Mouse (Mus musculus): ENCODE results near the gene Olfr103. TPM values are rescaled to one million over a fixed set of nuclear protein-coding genes. Genes with fewer than 3 reads are reported as not detected.

Olfr103 gene
- polyA plus RNA-seq (2015; fragmentation: Nextera tagmentation; extraction: Ambion mirVana), result not detected in 2 replicates

DNA sequence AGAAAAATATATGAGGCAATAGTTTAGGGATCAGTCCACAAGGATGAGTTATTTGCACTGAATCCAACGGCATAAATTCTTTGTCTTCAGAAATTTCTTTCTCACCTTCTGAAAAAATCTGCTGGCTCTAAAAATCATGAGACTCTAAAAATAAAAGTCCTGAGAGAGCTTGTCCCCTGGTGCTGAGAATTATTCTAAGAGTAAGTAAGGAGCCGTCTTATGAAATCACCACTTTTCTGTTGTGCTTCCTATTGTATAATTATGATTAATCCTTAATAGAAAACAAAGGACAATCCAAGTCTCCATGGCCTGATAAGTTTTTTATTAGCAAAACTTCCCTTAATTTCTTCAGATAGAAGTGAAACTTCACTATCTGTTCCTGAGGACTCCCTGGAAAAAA is at the start of gene Olfr103:
Olfr103 (minus strand) TSS at position 101 of the 400 bp plus-strand sequence.
- Histone ChIP-seq H3K36me3 (ENCODE audit: control insufficient read depth, insufficient read depth) (no peaks in the 10 kb centered on the region), H3K9ac (ENCODE audit: low read depth, low read length) (no peak within 1 kb of the TSS), H3K4me1 (ENCODE audit: control insufficient read depth, low read depth, low read length) (no peaks in the 10 kb centered on the region), H3K4me2 (ENCODE audit: low read depth, low read length) (no peak within 1 kb of the TSS), H3K9me3 (replicated peaks; ENCODE audit: control insufficient read depth, low read length) (no peaks in the 10 kb centered on the region), H3K27me3 (ENCODE audit: control insufficient read depth, insufficient read depth, low read depth, low read length) (no peaks in the 10 kb centered on the region), H3K4me3 (ENCODE audit: low read depth, low read length) (no peak within 1 kb of the TSS), H3K27ac (ENCODE audit: low read length) (no peak within 1 kb of the TSS)
- ATAC-seq (ENCODE audit: low read depth), result no peak
- WGBS (ENCODE audit: insufficient replicate concordance), result 72% methylated on average over 2 of the region's 2 CpGs

GRCm38 (mm10) chr17:37378733-37379132 is 39.2 kb upstream of the Olfr103 start, which contains the start of gene Olfr105-ps:
Gene Olfr105-ps (plus strand): TSS chr17:37379033.
- Histone ChIP-seq H3K27me3 (ENCODE audit: control insufficient read depth, insufficient read depth, low read depth, low read length) (no peaks in the 10 kb centered on the region), H3K4me3 (ENCODE audit: low read depth, low read length) (no peak within 1 kb of the TSS), H3K9me3 (replicated peaks; ENCODE audit: control insufficient read depth, low read length) (no peaks in the 10 kb centered on the region), H3K36me3 (ENCODE audit: control insufficient read depth, insufficient read depth) (no peaks in the 10 kb centered on the region), H3K27ac (ENCODE audit: low read length) (no peak within 1 kb of the TSS), H3K4me2 (ENCODE audit: low read depth, low read length) (no peak within 1 kb of the TSS), H3K9ac (ENCODE audit: low read depth, low read length) (no peak within 1 kb of the TSS), H3K4me1 (ENCODE audit: control insufficient read depth, low read depth, low read length) (no peaks in the 10 kb centered on the region)
- ATAC-seq (ENCODE audit: low read depth), result no peak

GRCm38 (mm10) chr17:37359282-37359681 is 19.8 kb upstream of the Olfr103 start, which contains the start of gene Olfr104-ps:
Gene Olfr104-ps (plus strand): TSS chr17:37359582.
- H3K4me3 ChIP-seq (ENCODE audit: low read depth, low read length), result no peak within 1 kb of the TSS
- H3K27ac ChIP-seq (ENCODE audit: low read length), result no peak within 1 kb of the TSS
- ATAC-seq (ENCODE audit: low read depth), result no peak

DNA sequence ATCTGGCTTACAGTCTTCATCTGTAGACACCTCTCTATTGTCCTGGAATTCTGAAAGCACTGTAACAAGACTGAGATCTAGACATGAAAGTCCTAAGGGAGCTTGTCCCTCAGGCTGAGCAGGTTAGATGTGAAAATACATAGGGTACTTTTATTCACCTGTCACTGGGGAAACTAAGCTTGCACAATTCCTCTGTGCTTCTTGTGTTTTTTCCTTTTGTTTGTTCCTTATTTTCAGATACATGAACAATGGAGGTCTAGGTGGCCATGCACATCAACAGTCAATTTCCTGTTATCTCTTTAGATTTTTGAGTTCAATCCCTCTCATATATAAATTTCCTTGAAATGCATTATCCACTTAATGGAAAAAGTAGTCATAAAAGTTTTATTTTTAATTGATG is 22.5 kb downstream of the Olfr103 start, which contains the start of gene Olfr102:
Olfr102 (minus strand) TSS at position 101 of the 400 bp plus-strand sequence.
- H3K9me3 ChIP-seq (replicated peaks; ENCODE audit: control insufficient read depth, low read length), result no peaks in the 10 kb centered on the region; the same call in 1 of the 2 replicates
- H3K4me2 ChIP-seq (ENCODE audit: low read depth, low read length), result no peak within 1 kb of the TSS
- no peak within 1 kb of the TSS for H3K4me3 ChIP-seq (ENCODE audit: low read depth, low read length)
- H3K27me3 ChIP-seq (ENCODE audit: control insufficient read depth, insufficient read depth, low read depth, low read length), result no peaks in the 10 kb centered on the region
- no peaks in the 10 kb centered on the region for H3K36me3 ChIP-seq (ENCODE audit: control insufficient read depth, insufficient read depth)
- H3K27ac ChIP-seq (ENCODE audit: low read length), result no peak within 1 kb of the TSS
- H3K4me1 ChIP-seq (ENCODE audit: control insufficient read depth, low read depth, low read length), result no peaks in the 10 kb centered on the region
- no peak within 1 kb of the TSS for H3K9ac ChIP-seq (ENCODE audit: low read depth, low read length)
- ATAC-seq (ENCODE audit: low read depth), result no peak

More at GRCm38 (mm10) chr17:37359282-37359681, 19.8 kb upstream of the Olfr103 start, which contains the start of gene Olfr104-ps:
- no peaks in the 10 kb centered on the region for H3K27me3 ChIP-seq (ENCODE audit: control insufficient read depth, insufficient read depth, low read depth, low read length)
- no peaks in the 10 kb centered on the region for H3K4me1 ChIP-seq (ENCODE audit: control insufficient read depth, low read depth, low read length)
- no peaks in the 10 kb centered on the region for H3K9me3 ChIP-seq (replicated peaks; ENCODE audit: control insufficient read depth, low read length)
- H3K9ac ChIP-seq (ENCODE audit: low read depth, low read length), result no peak within 1 kb of the TSS
- no peaks in the 10 kb centered on the region for H3K36me3 ChIP-seq (ENCODE audit: control insufficient read depth, insufficient read depth)
- no peak within 1 kb of the TSS for H3K4me2 ChIP-seq (ENCODE audit: low read depth, low read length)

- H3K36me3 ChIP-seq (ENCODE audit: control insufficient read depth, insufficient read depth), result no peaks in the 10 kb centered on the region
- H3K4me2 ChIP-seq (ENCODE audit: low read depth, low read length), result no peak overlapping the region
- no peak overlapping the region for H3K9ac ChIP-seq (ENCODE audit: low read depth, low read length)
- H3K27ac ChIP-seq (ENCODE audit: low read length), result no peak overlapping the region
- no peak for ATAC-seq (ENCODE audit: low read depth)
- H3K4me3 ChIP-seq (ENCODE audit: low read depth, low read length), result no peak overlapping the region
- WGBS (ENCODE audit: insufficient replicate concordance), result 30% methylated on average over 2 of the region's 2 CpGs
- H3K4me1 ChIP-seq (ENCODE audit: control insufficient read depth, low read depth, low read length), result no peaks in the 10 kb centered on the region
- no peaks in the 10 kb centered on the region for H3K9me3 ChIP-seq (replicated peaks; ENCODE audit: control insufficient read depth, low read length)
- no peaks in the 10 kb centered on the region for H3K27me3 ChIP-seq (ENCODE audit: control insufficient read depth, insufficient read depth, low read depth, low read length)
Observed at GRCm38 (mm10) chr17:37310146-37310699, 29.3 kb downstream of the Olfr103 start.

- H3K9ac ChIP-seq (ENCODE audit: low read depth, low read length), result no peak overlapping the region
- H3K27ac ChIP-seq (ENCODE audit: low read length), result no peak overlapping the region
- H3K4me2 ChIP-seq (ENCODE audit: low read depth, low read length), result no peak overlapping the region
- H3K27me3 ChIP-seq (ENCODE audit: control insufficient read depth, insufficient read depth, low read depth, low read length), result no peaks in the 10 kb centered on the region
- H3K4me1 ChIP-seq (ENCODE audit: control insufficient read depth, low read depth, low read length), result no peaks in the 10 kb centered on the region
- no peaks in the 10 kb centered on the region for H3K36me3 ChIP-seq (ENCODE audit: control insufficient read depth, insufficient read depth)
- no peak overlapping the region for H3K4me3 ChIP-seq (ENCODE audit: low read depth, low read length)
- 31% methylated on average over 4 of the region's 4 CpGs for WGBS (ENCODE audit: insufficient replicate concordance)
- ATAC-seq (ENCODE audit: low read depth), result no peak
- no peaks in the 10 kb centered on the region for H3K9me3 ChIP-seq (replicated peaks; ENCODE audit: control insufficient read depth, low read length)
Observed at GRCm38 (mm10) chr17:37308483-37308882, 31.0 kb downstream of the Olfr103 start.

GRCm38 (mm10) chr17:37304213-37304612 is 35.3 kb downstream of the Olfr103 start, which contains the start of gene Olfr101:
Gene Olfr101 (minus strand): TSS chr17:37304313.
- Histone ChIP-seq H3K36me3 (ENCODE audit: control insufficient read depth, insufficient read depth) (no peaks in the 10 kb centered on the region), H3K9ac (ENCODE audit: low read depth, low read length) (no peak within 1 kb of the TSS), H3K4me1 (ENCODE audit: control insufficient read depth, low read depth, low read length) (no peaks in the 10 kb centered on the region), H3K9me3 (replicated peaks; ENCODE audit: control insufficient read depth, low read length) (no peaks in the 10 kb centered on the region), H3K4me2 (ENCODE audit: low read depth, low read length) (no peak within 1 kb of the TSS), H3K27ac (ENCODE audit: low read length) (no peak within 1 kb of the TSS), H3K4me3 (ENCODE audit: low read depth, low read length) (no peak within 1 kb of the TSS), H3K27me3 (ENCODE audit: control insufficient read depth, insufficient read depth, low read depth, low read length) (no peaks in the 10 kb centered on the region)
- 52% methylated on average over 4 of the region's 4 CpGs for WGBS (ENCODE audit: insufficient replicate concordance)
- no peak for ATAC-seq (ENCODE audit: low read depth)

Other genes starting within 250 kb of the Olfr103 start
- gene Olfr91, start 241.4 kb downstream of the Olfr103 start, polyA plus RNA-seq (2015; fragmentation: Nextera tagmentation; extraction: Ambion mirVana), result not detected in 2 replicates
- gene Olfr92, start 219.6 kb downstream of the Olfr103 start, polyA plus RNA-seq (2015; fragmentation: Nextera tagmentation; extraction: Ambion mirVana), result not detected in 2 replicates
- not detected in 2 replicates for gene Olfr93, start 178.2 kb downstream of the Olfr103 start, polyA plus RNA-seq (2015; fragmentation: Nextera tagmentation; extraction: Ambion mirVana)
- not detected in 2 replicates for gene Ubd, start 145.8 kb downstream of the Olfr103 start, polyA plus RNA-seq (2015; fragmentation: Nextera tagmentation; extraction: Ambion mirVana)
- not detected in 2 replicates for gene Olfr94, start 138.7 kb downstream of the Olfr103 start, polyA plus RNA-seq (2015; fragmentation: Nextera tagmentation; extraction: Ambion mirVana)
- not detected in 2 replicates for gene Olfr95, start 126.6 kb downstream of the Olfr103 start, polyA plus RNA-seq (2015; fragmentation: Nextera tagmentation; extraction: Ambion mirVana)
- gene Olfr96, start 119.6 kb downstream of the Olfr103 start, polyA plus RNA-seq (2015; fragmentation: Nextera tagmentation; extraction: Ambion mirVana), result not detected in 2 replicates
- gene Olfr97, start 102.4 kb downstream of the Olfr103 start, polyA plus RNA-seq (2015; fragmentation: Nextera tagmentation; extraction: Ambion mirVana), result not detected in 2 replicates
- not detected in 2 replicates for gene Olfr98, start 75.9 kb downstream of the Olfr103 start, polyA plus RNA-seq (2015; fragmentation: Nextera tagmentation; extraction: Ambion mirVana)
- 2.2 and 2.6 TPM in 2 replicates for gene H2-M3, start 69.5 kb downstream of the Olfr103 start, polyA plus RNA-seq (2015; fragmentation: Nextera tagmentation; extraction: Ambion mirVana)
- gene Olfr99, start 56.2 kb downstream of the Olfr103 start, polyA plus RNA-seq (2015; fragmentation: Nextera tagmentation; extraction: Ambion mirVana), result not detected in 2 replicates
- gene Olfr101, start 35.4 kb downstream of the Olfr103 start, polyA plus RNA-seq (2015; fragmentation: Nextera tagmentation; extraction: Ambion mirVana), result not detected in 2 replicates
- gene Olfr102, start 22.6 kb downstream of the Olfr103 start, polyA plus RNA-seq (2015; fragmentation: Nextera tagmentation; extraction: Ambion mirVana), result not detected in 2 replicates
- not detected in 2 replicates for gene Olfr104-ps, start 19.9 kb upstream of the Olfr103 start, polyA plus RNA-seq (2015; fragmentation: Nextera tagmentation; extraction: Ambion mirVana)
- not detected in 2 replicates for gene Olfr105-ps, start 39.3 kb upstream of the Olfr103 start, polyA plus RNA-seq (2015; fragmentation: Nextera tagmentation; extraction: Ambion mirVana)
- gene Olfr106-ps, start 50.7 kb upstream of the Olfr103 start, polyA plus RNA-seq (2015; fragmentation: Nextera tagmentation; extraction: Ambion mirVana), result not detected in 2 replicates
- gene Olfr107, start 59.5 kb upstream of the Olfr103 start, polyA plus RNA-seq (2015; fragmentation: Nextera tagmentation; extraction: Ambion mirVana), result not detected in 2 replicates
- gene Olfr108, start 105.8 kb upstream of the Olfr103 start, polyA plus RNA-seq (2015; fragmentation: Nextera tagmentation; extraction: Ambion mirVana), result not detected in 2 replicates
- not detected in 2 replicates for gene Olfr109, start 119.2 kb upstream of the Olfr103 start, polyA plus RNA-seq (2015; fragmentation: Nextera tagmentation; extraction: Ambion mirVana)
- not detected in 2 replicates for gene H2-M2, start 143.9 kb upstream of the Olfr103 start, polyA plus RNA-seq (2015; fragmentation: Nextera tagmentation; extraction: Ambion mirVana)
- gene Olfr110, start 152.8 kb upstream of the Olfr103 start, polyA plus RNA-seq (2015; fragmentation: Nextera tagmentation; extraction: Ambion mirVana), result not detected in 2 replicates
- gene Olfr111, start 168.3 kb upstream of the Olfr103 start, polyA plus RNA-seq (2015; fragmentation: Nextera tagmentation; extraction: Ambion mirVana), result not detected in 2 replicates
- not detected in 2 replicates for gene Olfr112, start 229.8 kb upstream of the Olfr103 start, polyA plus RNA-seq (2015; fragmentation: Nextera tagmentation; extraction: Ambion mirVana)
- not detected in 2 replicates for gene Olfr113, start 238.0 kb upstream of the Olfr103 start, polyA plus RNA-seq (2015; fragmentation: Nextera tagmentation; extraction: Ambion mirVana)

Measured in liver, embryonic 16.5 days (tissue).